Mouse (Mus musculus): ENCODE results near the gene Drg1.
"Not testable (repeated sequence)": the region's sequence is repeated elsewhere in the genome, so short reads cannot be mapped to it uniquely, and the experiment has no call there.

Drg1 gene

DNA sequence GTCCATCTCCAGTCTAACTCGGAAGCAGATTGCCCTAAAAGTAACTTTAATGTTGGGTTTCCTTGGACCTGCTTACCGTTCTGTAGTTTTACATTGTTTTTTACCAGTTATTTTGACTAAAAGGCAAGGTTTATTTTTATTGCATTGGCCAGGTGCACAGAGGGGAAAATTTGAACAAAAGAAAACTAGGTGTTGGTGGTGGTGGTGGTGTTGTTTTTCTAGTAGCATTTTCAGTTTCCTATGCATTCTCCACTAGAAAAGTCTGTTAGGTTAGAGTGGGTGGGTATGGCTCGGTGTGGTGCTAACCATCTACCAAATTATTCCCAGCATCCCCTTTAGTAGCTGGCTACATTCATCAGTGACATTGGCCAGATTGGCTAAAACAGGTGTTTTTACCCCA, 59.4 kb downstream of the Drg1 start:
- DNase-seq (ENCODE audit: low read depth) = no peak

DNA sequence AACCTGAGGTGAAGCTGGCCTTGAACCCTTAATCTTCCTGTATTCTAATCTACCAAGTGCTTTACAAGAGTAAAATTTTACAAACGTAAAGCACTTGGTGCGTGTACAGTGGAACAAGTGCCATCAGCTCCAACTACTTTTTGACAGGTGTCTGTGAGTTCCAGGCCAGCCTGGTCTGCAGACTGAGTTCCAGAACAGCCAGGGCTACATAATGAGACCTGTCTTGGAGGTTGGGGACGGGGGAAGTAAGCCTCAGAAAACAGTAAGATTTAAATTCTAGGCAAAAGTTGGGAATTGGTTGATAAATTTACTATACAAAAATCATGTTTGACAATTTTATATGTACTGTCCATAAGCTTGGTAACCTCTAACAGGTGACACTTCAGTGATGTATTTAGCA, 61.0 kb downstream of the Drg1 start:
- DNase-seq (ENCODE audit: low read depth) = no peak

DNA sequence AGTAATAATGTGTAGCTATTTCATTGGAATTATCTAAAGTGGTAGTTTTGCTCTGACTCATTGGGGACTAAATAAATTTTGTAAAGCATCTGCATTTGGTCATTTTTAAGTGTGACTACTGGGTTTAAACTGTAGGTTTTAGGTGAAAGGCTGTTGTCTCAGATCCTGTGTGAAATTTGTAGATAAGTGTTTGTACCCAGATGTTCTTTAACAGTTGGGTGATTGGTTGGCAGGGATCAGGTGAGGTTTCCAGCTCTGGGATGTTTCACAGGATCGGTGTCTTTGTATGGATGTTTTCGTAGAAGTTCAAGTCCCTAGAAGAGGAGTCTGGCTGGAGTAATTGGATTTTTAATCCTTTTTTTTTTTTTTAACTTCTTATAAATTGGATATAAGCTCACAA, 62.4 kb downstream of the Drg1 start:
- no peak for DNase-seq (ENCODE audit: low read depth)

DNA sequence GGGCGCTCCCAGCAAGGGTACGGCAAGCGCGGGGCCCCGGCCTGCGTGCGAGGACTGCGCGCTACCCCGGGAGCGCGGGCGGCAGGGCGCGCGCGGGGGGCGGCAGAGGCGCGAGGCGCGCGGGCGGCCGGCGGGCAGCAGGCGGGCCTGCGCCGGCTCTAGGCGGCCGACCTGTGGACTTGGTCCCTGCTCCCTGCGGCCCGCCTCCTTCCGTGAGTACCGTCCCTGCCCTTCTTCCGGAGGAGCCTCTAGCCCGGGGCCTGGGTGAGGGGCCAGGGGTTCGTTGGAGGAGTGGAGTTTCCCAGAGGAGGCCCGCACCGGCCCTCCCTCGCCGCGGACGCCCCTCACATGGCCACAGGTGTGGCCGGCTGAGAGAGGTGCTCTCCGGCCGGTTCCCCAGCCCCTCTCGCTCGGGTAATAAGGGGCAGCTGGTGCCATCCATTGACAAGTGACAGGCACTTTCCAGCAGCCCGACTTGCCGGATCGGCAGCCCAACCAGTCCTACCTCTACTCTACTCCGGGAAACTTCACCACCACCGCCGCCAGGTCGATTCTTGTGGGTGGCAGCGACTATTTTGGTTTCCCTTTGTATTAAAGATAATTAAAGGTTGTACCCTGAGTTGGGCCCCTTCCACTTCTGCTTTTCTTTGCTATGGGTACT, 63.3 kb downstream of the Drg1 start:
- no peak for DNase-seq (ENCODE audit: low read depth)

DNA sequence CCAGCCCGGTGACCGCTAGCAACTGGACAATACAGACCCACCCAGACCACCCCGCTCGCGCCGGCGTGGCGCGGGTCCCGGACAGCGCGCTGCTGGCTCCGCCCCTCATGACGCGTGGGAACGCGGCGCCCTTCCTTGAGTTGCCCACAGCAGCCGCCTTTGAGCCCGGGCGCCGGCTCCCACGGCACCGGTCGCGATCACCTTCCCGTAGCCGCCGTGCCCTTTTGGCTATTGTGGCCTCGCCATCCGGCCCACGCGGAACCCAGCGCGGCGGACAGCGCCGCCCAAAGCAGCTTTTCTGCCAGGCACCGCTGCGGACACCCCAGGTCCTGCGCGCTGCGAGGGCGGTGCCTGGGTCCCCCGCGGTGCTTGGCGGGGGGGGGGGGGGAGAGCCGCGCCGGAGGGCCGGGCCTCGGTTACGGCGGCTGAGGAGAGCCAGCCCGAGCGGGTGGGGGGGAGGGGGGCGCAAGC, 63.9 kb downstream of the Drg1 start, which contains the start of gene Eif4enif1:
Gene Eif4enif1 (plus strand): TSS at position 162 of the 471 bp plus-strand sequence.
- DNase-seq (ENCODE audit: low read depth) = peak; percentile 94

DNA sequence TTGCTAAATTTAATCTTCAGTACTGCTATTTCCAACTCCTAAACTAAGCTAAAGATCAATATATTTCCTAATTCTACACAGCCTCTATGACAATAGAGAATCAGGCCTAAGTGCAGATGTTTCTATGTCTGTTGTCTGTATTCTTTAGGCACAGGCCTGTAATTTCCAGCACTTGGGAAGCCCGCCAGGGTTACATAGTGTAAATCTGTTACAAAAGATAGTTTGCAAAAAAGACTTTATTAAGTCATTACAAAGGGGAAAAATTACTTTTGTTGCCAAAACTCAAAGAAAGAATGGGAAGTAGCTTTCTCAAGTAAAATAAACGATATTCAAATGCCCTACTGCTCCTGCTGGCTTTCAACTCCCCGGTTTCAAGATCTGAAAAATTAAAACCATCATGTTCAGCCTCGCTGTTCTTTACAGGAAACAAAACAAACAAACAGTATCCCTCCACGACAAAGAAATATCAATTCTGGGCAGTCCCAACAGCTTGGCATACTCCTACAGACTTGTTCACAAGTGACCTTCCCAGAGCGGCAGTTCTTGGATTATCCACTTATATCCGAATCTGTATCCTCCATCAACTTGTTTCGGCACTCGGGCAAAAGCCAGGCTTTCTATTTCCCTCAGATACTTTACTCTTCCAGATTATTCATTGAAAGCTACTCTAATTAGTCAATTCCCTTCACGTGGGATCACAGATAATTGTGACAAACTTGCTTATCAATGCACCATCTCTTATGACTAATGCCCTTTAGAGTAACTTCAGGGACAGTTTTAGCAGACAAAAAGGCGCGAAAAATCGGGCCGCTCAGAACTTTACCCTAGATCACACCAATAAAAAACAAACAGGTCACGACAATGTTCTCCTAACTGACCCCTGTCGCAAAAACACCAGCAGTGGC, 64.6 kb downstream of the Drg1 start:
- peak; percentile 40 for DNase-seq (ENCODE audit: low read depth)

DNA sequence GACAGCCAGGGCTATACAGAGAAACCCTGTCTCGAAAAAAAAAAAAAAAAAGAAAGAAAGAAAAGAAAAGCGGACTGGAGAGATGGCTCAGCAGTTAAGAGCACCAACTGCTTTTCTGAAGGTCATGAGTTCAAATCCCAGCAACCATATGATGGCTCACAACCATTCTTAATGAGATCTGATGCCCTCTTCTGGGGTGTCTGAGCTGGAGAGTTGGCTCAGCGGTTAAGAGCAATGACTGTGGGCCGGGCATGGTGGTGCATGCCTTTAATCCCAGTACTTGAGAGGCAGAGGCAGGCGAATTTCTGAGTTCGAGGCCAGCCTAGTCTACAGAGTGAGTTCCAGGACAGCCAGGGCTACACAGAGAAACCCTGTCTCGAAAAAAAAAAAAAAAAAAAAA, 65.6 kb downstream of the Drg1 start:
- not testable (repeated sequence) for DNase-seq (ENCODE audit: low read depth)

DNA sequence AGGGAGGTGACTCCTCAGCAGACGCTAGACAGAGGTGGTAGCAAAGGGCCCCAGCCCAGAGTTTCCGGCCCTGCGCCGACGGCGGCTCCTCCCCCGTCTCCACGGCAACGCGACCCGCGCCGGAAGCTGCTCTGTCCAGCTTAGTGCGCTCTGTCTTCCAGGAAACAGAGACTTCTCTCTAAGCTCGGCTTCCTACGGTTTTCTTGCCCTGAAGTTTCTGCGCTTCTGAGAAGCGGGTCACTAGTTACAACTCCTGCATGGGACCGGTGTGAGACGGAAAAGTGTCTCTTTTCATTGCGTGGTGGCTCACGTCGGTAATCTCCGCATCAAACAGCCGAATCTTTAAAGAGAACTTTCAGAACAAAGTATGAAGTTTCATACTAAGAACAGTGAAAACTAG, 72.9 kb downstream of the Drg1 start, which contains the start of gene Sfi1:
Gene Sfi1 (minus strand): TSS at position 101 of the 400 bp plus-strand sequence.
- no peak for DNase-seq (ENCODE audit: low read depth)

DNA sequence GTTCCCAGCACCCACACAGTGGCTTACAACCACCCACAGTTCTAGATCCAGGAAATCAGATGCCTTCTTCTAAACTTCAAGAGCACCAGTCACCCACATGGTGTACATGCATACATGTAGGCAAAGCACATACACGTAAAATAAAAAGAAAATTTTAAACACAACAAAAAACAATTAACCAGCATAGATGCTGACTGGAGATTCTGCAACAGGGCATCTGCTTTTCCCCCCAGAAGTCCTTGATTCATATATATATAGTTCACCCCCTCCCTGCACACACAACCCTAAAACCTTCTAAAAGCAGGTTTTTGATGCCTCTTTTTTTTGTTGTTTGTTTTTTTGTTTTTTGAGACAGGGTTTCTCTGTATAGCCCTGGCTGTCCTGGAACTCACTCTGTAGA, 83.5 kb downstream of the Drg1 start:
- peak; percentile 17 for DNase-seq (ENCODE audit: low read depth)

DNA sequence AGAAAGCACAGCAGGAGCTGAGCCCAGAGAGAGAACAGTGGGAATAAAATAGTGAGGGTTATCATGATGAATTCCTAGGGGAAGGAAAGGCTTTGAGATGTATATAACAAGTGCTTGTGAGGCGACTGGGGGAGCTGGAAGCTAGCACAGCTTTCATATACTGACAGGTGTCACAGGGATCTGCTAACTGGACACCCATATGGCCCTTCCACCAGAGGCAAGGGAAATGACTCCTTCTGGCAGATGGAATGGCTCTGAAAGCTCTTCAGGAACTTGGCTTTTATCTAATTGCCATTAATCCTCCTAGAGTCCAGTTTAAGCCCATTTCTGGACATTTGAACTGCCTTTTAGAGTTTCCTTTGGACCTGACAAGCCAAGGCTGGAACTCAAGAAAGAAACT, 84.2 kb downstream of the Drg1 start:
- not testable (repeated sequence) for DNase-seq (ENCODE audit: low read depth)

DNA sequence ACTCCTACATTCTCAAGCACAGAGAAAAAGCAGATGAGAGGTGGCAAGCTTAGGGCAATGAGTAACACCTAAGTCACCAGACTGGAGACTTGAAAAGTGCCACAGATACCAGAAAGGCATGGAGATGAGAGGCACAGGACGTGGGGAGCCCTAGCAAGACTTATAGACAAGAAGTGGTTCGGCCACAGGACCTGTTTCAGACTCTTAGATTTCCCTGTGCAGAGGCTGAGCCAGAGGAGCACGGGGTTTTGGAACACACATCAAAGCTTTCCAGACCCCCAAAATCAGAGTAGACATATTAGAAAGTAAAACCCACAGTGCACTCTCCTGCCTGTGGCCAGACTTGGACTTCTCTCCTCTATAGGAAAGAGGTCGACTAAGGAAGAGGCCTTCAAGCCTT, 85.0 kb downstream of the Drg1 start:
- DNase-seq (ENCODE audit: low read depth) = peak; percentile 61

DNA sequence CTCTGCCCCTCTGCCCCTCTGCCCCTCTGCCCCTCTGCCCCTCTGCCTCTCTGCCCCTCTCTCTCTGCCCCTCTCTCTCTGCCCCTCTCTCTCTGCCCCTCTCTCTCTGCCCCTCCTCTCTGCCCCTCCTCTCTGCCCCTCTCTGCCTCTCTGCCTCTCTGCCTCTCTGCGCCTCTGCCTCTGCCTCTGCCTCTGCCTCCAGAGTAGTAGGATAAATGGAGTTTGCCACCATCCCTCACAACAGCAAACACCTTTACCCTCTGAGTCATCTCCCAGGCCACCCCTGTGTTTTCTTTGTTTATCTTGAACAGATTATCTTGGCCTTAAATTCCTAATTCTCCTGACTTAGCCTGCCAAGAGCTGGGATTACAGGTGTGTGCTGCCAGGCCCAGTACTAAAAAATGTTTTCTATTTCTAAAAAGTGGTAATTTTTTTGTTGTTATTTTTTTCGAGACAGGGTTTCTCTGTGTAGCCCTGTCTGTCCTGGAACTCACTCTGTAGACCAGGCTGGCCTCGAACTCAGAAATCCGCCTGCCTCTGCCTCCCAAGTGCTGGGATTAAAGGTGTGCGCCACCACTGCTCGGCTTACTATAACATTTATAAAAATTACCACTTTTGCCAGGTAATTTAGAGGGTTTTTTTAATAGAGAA, 85.6 kb downstream of the Drg1 start:
- peak; percentile 35 for DNase-seq (ENCODE audit: low read depth)

DNA sequence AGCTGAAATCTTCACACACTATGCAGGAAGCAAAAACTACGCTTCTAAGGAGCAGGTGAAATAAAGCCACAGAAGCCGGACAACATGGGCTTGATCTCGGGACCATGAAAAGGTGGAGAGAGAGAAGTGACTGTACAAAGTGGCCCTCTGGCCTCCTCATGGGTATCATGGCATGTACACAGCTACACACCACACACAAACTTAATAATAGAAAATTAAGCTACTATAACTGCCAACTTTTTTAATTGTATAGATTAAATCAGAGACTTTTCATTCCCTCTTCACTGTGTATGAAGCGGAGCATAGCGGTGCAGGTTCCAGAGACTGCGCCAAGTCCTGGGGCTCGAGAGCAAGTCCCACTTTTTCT, 86.5 kb downstream of the Drg1 start:
- DNase-seq (ENCODE audit: low read depth) = peak; percentile 25

DNA sequence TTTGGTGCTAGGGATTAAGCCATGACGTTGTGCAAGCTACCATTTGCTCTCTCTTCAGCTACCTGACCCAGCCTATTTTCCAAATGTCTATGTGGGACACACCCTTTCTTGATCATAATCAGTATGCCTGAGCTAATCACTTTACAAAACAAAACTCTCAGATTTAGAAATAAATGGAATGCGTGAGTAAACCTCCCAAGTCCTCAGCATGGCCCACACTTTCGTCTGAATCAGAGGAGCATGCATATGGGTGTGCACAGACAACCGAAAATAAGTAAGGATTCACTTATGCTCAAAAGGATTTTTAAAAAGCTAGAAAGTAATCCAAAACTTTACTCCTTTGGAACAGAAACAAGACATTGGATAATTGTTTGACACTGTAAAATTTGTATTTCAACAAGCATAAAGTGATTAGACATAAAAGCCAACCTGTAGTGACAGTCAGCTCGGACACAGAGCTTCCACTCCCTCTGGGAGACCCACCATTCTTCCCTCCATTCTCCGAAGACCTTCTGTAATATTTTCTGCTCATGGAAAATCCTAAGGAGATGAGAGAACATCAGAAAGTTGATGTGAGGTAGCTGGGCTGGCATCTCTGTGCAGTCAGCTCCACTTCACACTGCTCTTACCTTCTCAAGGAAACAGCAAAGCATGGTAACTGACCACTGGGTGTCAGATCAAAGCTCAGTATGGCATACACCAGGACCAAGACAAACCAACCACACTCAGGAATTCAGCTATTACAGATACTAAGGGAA, 87.1 kb downstream of the Drg1 start:
- DNase-seq (ENCODE audit: low read depth) = peak; percentile 63

DNA sequence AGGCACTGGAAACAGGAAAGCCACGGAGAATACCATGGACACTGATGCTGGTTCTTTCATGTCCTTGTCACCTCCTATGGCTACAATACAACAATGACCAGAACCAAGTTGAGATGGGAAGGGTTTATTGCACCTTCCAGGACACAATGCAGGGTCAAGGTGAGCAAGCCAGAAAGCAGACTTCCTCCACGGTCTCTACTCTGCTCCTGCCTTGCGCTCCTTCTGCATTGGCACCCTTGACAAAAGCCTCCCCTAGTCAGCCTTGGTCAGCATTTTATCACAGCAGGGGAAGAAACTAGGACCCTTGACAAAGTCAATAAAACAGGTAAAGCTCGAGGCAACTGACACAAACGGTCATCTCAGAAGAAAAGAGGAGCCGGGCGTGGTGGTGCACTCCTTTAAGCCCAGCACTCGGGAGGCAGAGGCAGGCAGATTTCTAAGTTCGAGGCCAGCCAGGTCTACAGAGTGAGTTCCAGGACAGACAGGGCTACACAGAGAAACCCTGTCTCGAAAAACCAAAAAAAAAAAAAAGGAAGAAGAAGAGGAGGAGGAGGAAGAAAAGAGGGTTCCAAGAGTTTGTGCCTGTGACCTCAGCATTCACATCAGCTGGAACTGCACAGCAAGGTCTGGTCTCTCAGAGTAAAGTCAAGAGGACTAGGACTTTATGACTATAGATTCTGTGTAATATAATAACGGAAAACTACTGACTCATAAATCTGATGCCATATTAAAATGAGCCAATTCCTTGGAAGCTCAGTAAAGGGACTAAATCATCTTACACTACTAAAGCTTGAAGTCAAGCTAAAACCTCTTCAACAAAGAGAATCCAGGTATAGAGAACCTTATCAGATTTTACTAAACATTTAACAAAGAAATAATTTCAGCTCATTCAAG, 92.5 kb downstream of the Drg1 start:
- peak; percentile 58 for DNase-seq (ENCODE audit: low read depth)

DNA sequence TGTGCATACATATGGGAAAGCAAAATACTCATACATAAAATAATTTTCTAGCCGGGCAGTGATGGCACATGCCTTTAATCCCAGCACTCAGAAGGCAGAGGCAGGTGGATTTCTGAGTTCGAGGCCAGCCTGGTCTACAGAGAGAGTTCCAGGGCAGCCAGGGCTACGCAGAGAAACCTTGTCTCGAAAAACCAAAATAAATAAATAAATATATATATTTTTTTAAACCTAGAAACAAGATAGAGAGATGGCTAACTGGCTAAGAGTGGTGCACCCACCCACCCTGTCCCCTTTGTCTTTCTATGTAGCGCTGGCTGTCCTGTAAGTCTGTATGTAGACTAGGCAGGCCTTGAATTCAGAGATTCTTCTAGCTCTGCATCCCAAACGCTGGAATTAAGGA, 93.7 kb downstream of the Drg1 start:
- DNase-seq (ENCODE audit: low read depth) = not testable (repeated sequence)

DNA sequence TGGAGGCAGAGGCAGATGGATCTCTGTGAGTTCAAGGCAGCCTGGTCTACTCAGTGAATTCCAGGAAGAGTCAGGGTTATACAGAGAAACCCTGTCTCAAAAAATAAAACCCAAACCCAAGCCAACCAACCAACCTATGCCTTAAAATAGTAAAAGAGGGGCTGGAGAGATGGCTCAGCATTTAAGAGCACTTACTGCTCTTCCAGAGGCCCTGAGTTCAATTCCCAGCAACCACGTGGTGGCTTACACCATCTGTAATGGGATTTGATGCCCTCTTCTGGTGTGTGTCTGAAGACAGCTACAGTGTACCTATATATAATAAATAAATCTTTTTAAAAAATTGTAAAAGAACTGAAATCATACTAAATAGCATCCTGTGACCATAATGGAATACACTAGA, 94.3 kb downstream of the Drg1 start:
- DNase-seq (ENCODE audit: low read depth) = not testable (repeated sequence)

DNA sequence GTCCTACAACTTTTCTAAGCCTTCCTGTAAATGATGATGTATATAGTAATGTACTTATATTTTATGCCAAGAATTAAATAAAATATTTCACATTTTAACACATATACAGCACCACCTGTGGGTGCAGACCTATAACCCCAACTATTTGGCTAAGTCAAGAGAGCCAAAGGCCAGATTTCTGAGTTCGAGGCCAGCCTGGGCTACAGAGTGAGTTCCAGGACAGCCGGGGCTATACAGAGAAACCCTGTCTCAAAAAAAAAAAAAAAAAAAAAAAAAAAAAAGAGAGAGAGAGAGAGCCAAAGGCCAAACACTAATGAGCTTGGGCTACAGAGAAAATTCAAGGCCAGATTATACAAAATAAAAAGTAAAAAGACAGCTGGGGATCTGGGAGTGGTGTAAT, 97.2 kb downstream of the Drg1 start:
- DNase-seq (ENCODE audit: low read depth) = not testable (repeated sequence)

DNA sequence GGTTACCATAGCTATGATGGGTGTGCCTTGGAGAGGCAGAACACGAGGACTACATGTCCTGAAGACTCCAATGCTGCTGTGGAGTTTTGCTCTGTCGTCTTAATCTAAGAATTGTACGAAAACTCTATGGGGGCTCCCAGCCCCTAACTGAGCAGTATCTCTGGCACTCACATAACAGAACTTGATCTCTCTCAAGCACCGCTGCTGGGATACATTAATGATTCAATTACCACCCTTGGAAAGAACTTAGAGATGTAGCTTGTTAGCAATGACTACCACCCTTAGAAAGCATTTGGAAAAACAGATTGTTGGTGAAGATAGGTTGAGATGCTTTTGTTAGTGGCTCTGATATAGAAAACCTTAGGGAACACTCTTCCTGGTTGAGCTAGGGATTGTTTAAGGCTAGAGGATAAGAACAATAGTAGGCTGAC, 98.6 kb downstream of the Drg1 start:
- DNase-seq (ENCODE audit: low read depth) = peak; percentile 23

DNA sequence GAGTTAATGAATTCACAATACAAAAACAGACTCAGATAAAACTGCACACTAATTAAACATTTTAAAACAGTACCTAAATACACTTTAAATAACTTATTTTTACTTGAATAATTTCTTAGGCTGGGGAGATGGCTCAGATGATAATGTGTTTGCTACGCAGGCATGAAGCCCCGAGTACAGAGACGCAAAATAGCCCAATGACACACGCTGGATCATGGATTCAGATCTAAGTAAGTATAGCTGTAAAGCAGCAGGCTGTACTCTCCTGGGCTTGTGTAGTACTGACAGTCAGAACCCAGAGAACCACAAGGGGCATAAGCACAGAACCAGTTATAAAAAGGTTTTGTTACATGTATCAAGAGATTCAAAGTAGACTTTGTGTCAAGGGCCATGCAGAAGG, 99.1 kb downstream of the Drg1 start:
- DNase-seq (ENCODE audit: low read depth) = not testable (repeated sequence)

DNA sequence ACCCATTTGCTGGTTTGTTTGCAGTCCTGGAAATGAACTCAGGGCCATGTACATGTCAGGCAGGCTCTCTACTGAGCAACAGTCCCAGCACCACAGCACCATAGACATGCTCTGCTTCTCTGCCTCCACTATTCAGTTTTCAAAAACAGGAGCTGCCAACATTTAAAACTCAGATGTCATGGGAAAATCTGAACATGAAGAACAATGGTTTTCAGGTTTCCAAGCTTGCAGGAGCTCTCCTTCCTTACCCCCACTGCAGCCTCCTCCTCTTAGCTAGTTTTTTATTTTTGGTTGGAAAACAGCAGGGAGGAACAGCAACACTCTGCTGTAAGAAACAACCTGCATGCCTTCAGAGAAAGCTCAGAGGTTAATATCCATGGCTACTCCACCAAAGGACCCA, 99.9 kb downstream of the Drg1 start:
- DNase-seq (ENCODE audit: low read depth) = peak; percentile 23
